Mouse (Mus musculus) inflammation-experienced regulatory T-cells, adult 6 months (primary cell): ENCODE results near the gene Nrip1. TPM values are rescaled to one million over a fixed set of nuclear protein-coding genes. Genes with fewer than 3 reads are reported as not detected.
"Not testable (repeated sequence)": the region's sequence is repeated elsewhere in the genome, so short reads cannot be mapped to it uniquely, and the experiment has no call there.

ENCODE experiments used
- ATAC-seq: one replicate; pipeline ENCODE4 v1.8.0; 2017
- polyA plus RNA-seq, 3 experiments: library from polyadenylated mRNA; unstranded; fragments of 100-300 nt; shearing (Covaris generic); gene quantifications; one replicate each; pipeline ENCODE4 v1.2.1; 2017

Nrip1 gene
- 10 to 100 TPM; 26.2 to 66.5 (median 54.1) TPM for polyA plus RNA-seq

- peak; percentile 11 for ATAC-seq
Observed at GRCm38 (mm10) chr16:76373671-76374091, at the start of gene Nrip1. TSS of gene Nrip1 (minus strand) at chr16:76373827.

GRCm38 (mm10) chr16:76422531-76422930 is 48.9 kb upstream of the Nrip1 start:
- ATAC-seq: no peak

GRCm38 (mm10) chr16:76419849-76420248 is 46.2 kb upstream of the Nrip1 start:
- no peak for ATAC-seq

- peak; percentile 55 for ATAC-seq
Observed at GRCm38 (mm10) chr16:76416477-76416876, 42.9 kb upstream of the Nrip1 start.

- peak; percentile 75 for ATAC-seq
Observed at GRCm38 (mm10) chr16:76416060-76416438, 42.4 kb upstream of the Nrip1 start.

GRCm38 (mm10) chr16:76415407-76416059 is 41.9 kb upstream of the Nrip1 start:
- ATAC-seq: no peak

- ATAC-seq: no peak
Observed at GRCm38 (mm10) chr16:76414528-76414927, 40.9 kb upstream of the Nrip1 start.

- ATAC-seq: no peak
Observed at GRCm38 (mm10) chr16:76413581-76413980, 40.0 kb upstream of the Nrip1 start.

GRCm38 (mm10) chr16:76409355-76409722 is 35.7 kb upstream of the Nrip1 start:
- ATAC-seq: peak; percentile 10

GRCm38 (mm10) chr16:76408696-76409354 is 35.2 kb upstream of the Nrip1 start:
- no peak for ATAC-seq

- ATAC-seq: no peak
Observed at GRCm38 (mm10) chr16:76408241-76408640, 34.6 kb upstream of the Nrip1 start.

GRCm38 (mm10) chr16:76407321-76407920 is 33.8 kb upstream of the Nrip1 start:
- ATAC-seq: no peak

- peak; percentile 54 for ATAC-seq
Observed at GRCm38 (mm10) chr16:76406897-76407296, 33.3 kb upstream of the Nrip1 start.

- no peak for ATAC-seq
Observed at GRCm38 (mm10) chr16:76406319-76406718, 32.7 kb upstream of the Nrip1 start.

GRCm38 (mm10) chr16:76403305-76403704 is 29.7 kb upstream of the Nrip1 start:
- ATAC-seq: not testable (repeated sequence)

GRCm38 (mm10) chr16:76396512-76396911 is 22.9 kb upstream of the Nrip1 start:
- no peak for ATAC-seq

- ATAC-seq: no peak
Observed at GRCm38 (mm10) chr16:76393267-76393666, 19.6 kb upstream of the Nrip1 start.

GRCm38 (mm10) chr16:76386496-76386895 is 12.9 kb upstream of the Nrip1 start:
- ATAC-seq: no peak

- no peak for ATAC-seq
Observed at GRCm38 (mm10) chr16:76386071-76386470, 12.4 kb upstream of the Nrip1 start.

- no peak for ATAC-seq
Observed at GRCm38 (mm10) chr16:76377211-76377610, 3.6 kb upstream of the Nrip1 start.

- ATAC-seq: no peak
Observed at GRCm38 (mm10) chr16:76376661-76377060, 3.0 kb upstream of the Nrip1 start.

GRCm38 (mm10) chr16:76372941-76373561 is 576 bp downstream of the Nrip1 start:
- ATAC-seq: peak; percentile 80
